Mouse (Mus musculus) forebrain, embryonic 14.5 days (tissue): ENCODE measurements around the gene Arrdc2. TPM values are rescaled to one million over a fixed set of nuclear protein-coding genes. Genes with fewer than 3 reads are reported as not detected.
A peak's percentile ranks its signal among the peaks of the same experiment; 100 is the strongest.

ENCODE experiments used
- ATAC-seq: fragments of 200-750 bp; cut with Nextera tagmentation; 2 replicates; pipeline ENCODE4 v1.8.0; 2017; ENCODE audit warnings: mild to moderate bottlenecking, moderate library complexity
- DNase-seq: peaks from one replicate; pipeline ENCODE4 v3.0.0-alpha.2; 2015; ENCODE audit warnings: low spot score
- H3K27ac ChIP-seq: fragments of 300-500 bp; sonication (generic); 2 replicates; pipeline ENCODE4 v1.5.1; 2014; ENCODE audit warnings: low read depth, mild to moderate bottlenecking, control low read depth, low read length, moderate library complexity
- H3K27me3 ChIP-seq: fragments of 300-500 bp; sonication (generic); replicated peaks from 2 replicates; pipeline ENCODE4 v1.6.1; 2014; ENCODE audit warnings: low read length, control low read depth, mixed read lengths; ENCODE audit not compliant: control insufficient read depth, insufficient read depth
- H3K36me3 ChIP-seq: fragments of 300-500 bp; sonication (generic); 2 replicates; pipeline ENCODE4 v1.6.1; 2014; ENCODE audit warnings: low read length, control low read depth; ENCODE audit not compliant: control insufficient read depth, insufficient read depth
- H3K4me1 ChIP-seq: fragments of 300-500 bp; sonication (generic); 2 replicates; pipeline ENCODE4 v1.6.1; 2014; ENCODE audit warnings: antibody characterized with exemption, low read length, control low read depth; ENCODE audit not compliant: control insufficient read depth, insufficient read depth
- H3K4me2 ChIP-seq: fragments of 300-500 bp; sonication (generic); 2 replicates; pipeline ENCODE4 v1.6.1; 2014; ENCODE audit warnings: mild to moderate bottlenecking, control low read depth, low read length
- H3K4me3 ChIP-seq: fragments of 300-500 bp; sonication (generic); 2 replicates; pipeline ENCODE4 v1.5.1; 2014; ENCODE audit warnings: low read depth, low read length, control low read depth
- H3K9ac ChIP-seq: fragments of 300-500 bp; sonication (generic); 2 replicates; pipeline ENCODE4 v1.6.1; 2014; ENCODE audit warnings: mild to moderate bottlenecking, low read length, control low read depth, moderate library complexity
- H3K9me3 ChIP-seq: fragments of 300-500 bp; sonication (generic); replicated peaks from 2 replicates; pipeline ENCODE4 v1.6.1; 2016; ENCODE audit warnings: low read length, control low read depth, mixed read lengths; ENCODE audit not compliant: control insufficient read depth
- WGBS: fragments of 180-500 bp; shearing (Covaris S2); extraction: QIAGEN DNeasy Blood & Tissue Kit; methylation state at CpG from one replicate; pipeline ENCODE4 v1.1.7; 2014; 5-methylcytosine and 5-hydroxymethylcytosine counted together
- polyA plus RNA-seq: library from polyadenylated mRNA; unstranded; fragments of >200 nt; fragmentation: Nextera tagmentation; extraction: Ambion mirVana; gene quantifications from 2 replicates; pipeline ENCODE4 v1.2.1, GENCODE M21; 2014

The Arrdc2 gene
- polyA plus RNA-seq, 1 experiment from 2014 or later: 7.4 TPM

GRCm38 (mm10) chr8:70856028-70856427 is 16.5 kb upstream of the Arrdc2 start:
- Histone ChIP-seq H3K9me3 (no peaks in the 10 kb centered on the region), H3K27me3 (no peaks in the 10 kb centered on the region), H3K4me1 (peaks cover 6% of the 10 kb centered on the region; the same call in 1 of the 2 replicates), H3K27ac (no peak overlapping the region), H3K4me3 (peak overlapping the region; percentile 44; the same call in 1 of the 2 replicates), H3K9ac (no peak overlapping the region), H3K4me2 (peak overlapping the region; percentile 83; the same call in 1 of the 2 replicates), H3K36me3 (peaks cover 12% of the 10 kb centered on the region; the same call in 1 of the 2 replicates)
- no peak for ATAC-seq
- no peak for DNase-seq
- 62% methylated on average over 5 of the region's 5 CpGs for WGBS

- no peak overlapping the region for H3K4me2 ChIP-seq
- H3K9me3 ChIP-seq: no peaks in the 10 kb centered on the region
- peaks cover 12% of the 10 kb centered on the region; the same call in 1 of the 2 replicates for H3K36me3 ChIP-seq
- ATAC-seq (no peak), DNase-seq (no peak)
- H3K4me3 ChIP-seq: no peak overlapping the region
- H3K9ac ChIP-seq: no peak overlapping the region
- H3K27me3 ChIP-seq: no peaks in the 10 kb centered on the region
- H3K27ac ChIP-seq: no peak overlapping the region
- 88% methylated on average over 2 of the region's 2 CpGs for WGBS
- peaks cover 6% of the 10 kb centered on the region; the same call in 1 of the 2 replicates for H3K4me1 ChIP-seq
These were observed 14.3 kb upstream of the Arrdc2 start for GRCm38 (mm10) chr8:70853863-70854262.

GRCm38 (mm10) chr8:70852595-70853231 is 13.2 kb upstream of the Arrdc2 start:
- no peak overlapping the region for H3K9ac ChIP-seq
- H3K27ac ChIP-seq: no peak overlapping the region
- peaks cover 6% of the 10 kb centered on the region; the same call in 1 of the 2 replicates for H3K4me1 ChIP-seq
- DNase-seq: no peak
- ATAC-seq: no peak
- H3K9me3 ChIP-seq: no peaks in the 10 kb centered on the region
- no peak overlapping the region for H3K4me3 ChIP-seq
- no peaks in the 10 kb centered on the region for H3K27me3 ChIP-seq
- H3K36me3 ChIP-seq: peaks cover 12% of the 10 kb centered on the region; the same call in 1 of the 2 replicates
- no peak overlapping the region for H3K4me2 ChIP-seq
- WGBS: 91% methylated on average over 41 of the region's 41 CpGs

GRCm38 (mm10) chr8:70851837-70852236 is 12.3 kb upstream of the Arrdc2 start:
- no peak overlapping the region for H3K27ac ChIP-seq
- H3K9ac ChIP-seq: no peak overlapping the region
- peaks cover 4% of the 10 kb centered on the region; the same call in 1 of the 2 replicates for H3K4me1 ChIP-seq
- DNase-seq (no peak), ATAC-seq (no peak)
- no peak overlapping the region for H3K4me3 ChIP-seq
- WGBS: 61% methylated on average over 6 of the region's 6 CpGs
- H3K4me2 ChIP-seq: no peak overlapping the region
- H3K9me3 ChIP-seq: no peaks in the 10 kb centered on the region
- peaks cover 12% of the 10 kb centered on the region; the same call in 1 of the 2 replicates for H3K36me3 ChIP-seq
- H3K27me3 ChIP-seq: no peaks in the 10 kb centered on the region

DNA sequence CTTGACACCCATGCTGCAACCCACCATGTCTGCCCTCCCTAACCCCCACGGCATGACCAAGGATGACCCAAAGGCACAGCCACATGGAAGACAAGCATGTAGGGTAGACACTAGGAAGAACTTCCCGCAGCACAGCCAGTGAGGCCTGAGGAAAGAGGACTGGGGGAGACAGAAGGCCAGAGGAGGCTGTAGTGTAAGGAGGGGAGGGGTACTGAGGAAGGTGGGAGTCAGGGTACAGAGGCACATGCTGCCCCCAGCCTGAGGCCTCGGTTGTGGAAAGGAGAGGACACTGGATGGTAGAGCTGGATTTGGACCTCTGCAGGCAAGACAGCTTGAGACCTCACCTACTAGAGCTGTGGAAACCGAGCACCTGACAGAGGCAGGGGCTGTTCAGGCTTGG is 11.4 kb upstream of the Arrdc2 start:
- no peak overlapping the region for H3K9ac ChIP-seq
- H3K27ac ChIP-seq: no peak overlapping the region
- no peak for ATAC-seq
- H3K4me1 ChIP-seq: no peaks in the 10 kb centered on the region
- H3K4me2 ChIP-seq: no peak overlapping the region
- H3K4me3 ChIP-seq: no peak overlapping the region
- no peak for DNase-seq
- H3K9me3 ChIP-seq: no peaks in the 10 kb centered on the region
- WGBS: 85% methylated on average over 4 of the region's 4 CpGs
- no peaks in the 10 kb centered on the region for H3K27me3 ChIP-seq
- H3K36me3 ChIP-seq: peaks cover 12% of the 10 kb centered on the region; the same call in 1 of the 2 replicates

DNA sequence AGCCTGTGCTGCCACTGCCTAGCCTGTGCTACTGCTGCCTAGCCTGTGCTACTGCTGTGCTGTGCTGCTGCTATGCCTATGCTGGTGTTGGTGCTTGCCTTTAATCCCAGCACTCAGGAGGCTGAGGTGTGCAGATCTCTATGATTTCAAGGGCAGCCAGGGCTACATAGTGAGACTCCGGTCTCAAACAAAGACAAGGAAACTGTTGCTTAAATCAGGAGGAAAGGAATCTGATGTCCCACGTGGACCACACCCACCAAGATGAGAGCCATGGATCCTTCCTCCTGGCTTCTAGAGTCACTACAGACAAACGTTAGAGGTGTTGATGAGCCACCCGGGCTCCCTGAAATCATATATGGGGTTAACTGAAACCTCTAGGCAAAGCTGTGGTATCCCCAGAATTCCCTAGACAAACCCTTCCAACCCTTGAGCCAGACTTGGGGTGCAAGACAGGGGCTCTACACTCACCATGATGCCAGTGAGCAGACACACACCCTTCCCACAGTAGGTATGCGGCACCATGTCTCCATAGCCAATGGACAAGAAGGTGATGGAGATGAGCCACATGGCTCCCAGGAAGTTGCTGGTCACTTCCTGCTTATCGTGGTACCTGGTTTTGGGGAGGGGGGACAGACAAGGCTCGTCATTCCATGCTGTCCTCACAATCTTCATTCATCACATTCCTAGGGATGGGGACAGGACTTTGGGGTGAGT is 10.8 kb upstream of the Arrdc2 start:
- H3K9me3 ChIP-seq: no peaks in the 10 kb centered on the region
- WGBS: 82% methylated on average over 7 of the region's 7 CpGs
- DNase-seq (no peak), ATAC-seq (no peak)
- H3K27ac ChIP-seq: no peak overlapping the region
- H3K27me3 ChIP-seq: no peaks in the 10 kb centered on the region
- H3K9ac ChIP-seq: no peak overlapping the region
- H3K4me1 ChIP-seq: no peaks in the 10 kb centered on the region
- no peak overlapping the region for H3K4me2 ChIP-seq
- H3K4me3 ChIP-seq: no peak overlapping the region
- H3K36me3 ChIP-seq: peaks cover 12% of the 10 kb centered on the region; the same call in 1 of the 2 replicates

- no peak overlapping the region for H3K4me2 ChIP-seq
- no peak overlapping the region for H3K4me3 ChIP-seq
- H3K9me3 ChIP-seq: no peaks in the 10 kb centered on the region
- peaks cover 5% of the 10 kb centered on the region; the same call in 1 of the 2 replicates for H3K36me3 ChIP-seq
- WGBS: 87% methylated on average over 3 of the region's 3 CpGs
- no peak overlapping the region for H3K27ac ChIP-seq
- no peaks in the 10 kb centered on the region for H3K4me1 ChIP-seq
- H3K27me3 ChIP-seq: no peaks in the 10 kb centered on the region
- DNase-seq (no peak), ATAC-seq (no peak)
- H3K9ac ChIP-seq: no peak overlapping the region
These were observed 9.9 kb upstream of the Arrdc2 start for GRCm38 (mm10) chr8:70849333-70849990.

DNA sequence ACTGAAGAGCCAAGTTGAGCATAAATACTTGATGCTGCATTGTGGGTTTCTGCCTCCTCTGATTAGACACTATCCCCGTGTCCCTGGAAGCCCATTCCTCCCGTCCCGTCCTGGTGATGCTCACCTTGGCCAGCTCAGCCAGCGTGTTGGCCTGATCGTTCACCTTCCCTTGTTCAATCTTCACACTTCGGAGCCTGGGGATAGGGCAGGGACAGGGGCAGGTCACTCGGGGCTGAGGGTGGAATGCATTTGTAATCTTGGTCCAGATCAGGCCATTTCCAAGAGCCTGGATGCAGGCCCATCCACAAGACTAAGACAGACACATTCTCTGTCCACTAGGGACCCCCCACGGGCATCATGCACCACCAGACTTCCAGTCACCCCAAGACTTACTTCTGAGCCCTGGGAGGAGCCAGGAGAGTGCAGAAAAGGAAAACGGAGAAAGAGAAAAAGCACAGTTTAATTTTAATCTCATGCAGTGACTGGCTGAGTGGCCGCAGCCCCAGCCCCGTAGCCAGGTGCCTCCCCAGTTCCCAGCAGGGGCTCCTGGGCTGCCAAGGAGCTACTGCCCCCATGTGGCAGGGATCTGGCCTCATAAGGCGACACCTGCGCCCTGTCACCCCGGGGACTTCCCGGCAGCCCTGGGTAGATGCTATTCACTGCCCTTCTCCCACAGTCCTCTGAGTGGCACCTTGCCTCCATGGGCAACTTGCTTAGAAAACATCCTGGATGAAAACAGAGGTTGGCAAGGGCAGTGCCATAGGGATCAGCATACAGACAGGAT is 7.0 kb upstream of the Arrdc2 start:
- Histone ChIP-seq H3K27ac (no peak overlapping the region), H3K27me3 (no peaks in the 10 kb centered on the region), H3K36me3 (no peaks in the 10 kb centered on the region), H3K4me1 (no peaks in the 10 kb centered on the region), H3K9me3 (no peaks in the 10 kb centered on the region), H3K4me3 (no peak overlapping the region), H3K4me2 (no peak overlapping the region), H3K9ac (no peak overlapping the region)
- DNase-seq: no peak
- WGBS: 58% methylated on average over 15 of the region's 15 CpGs
- ATAC-seq: no peak
